Mouse (Mus musculus) CD4-positive, CD25-positive, alpha-beta regulatory T cell, adult 4 months (primary cell): ENCODE data around the gene Il15ra. TPM values are rescaled to one million over a fixed set of nuclear protein-coding genes. Genes with fewer than 3 reads are reported as not detected.

Source experiments
- ATAC-seq: one replicate; pipeline ENCODE4 v1.8.0; 2017
- polyA plus RNA-seq, 2 experiments: library from polyadenylated mRNA; unstranded; fragments of 100-300 nt; shearing (Covaris generic); gene quantifications; one replicate each; pipeline ENCODE4 v1.2.1; 2017

Il15ra gene
- polyA plus RNA-seq, 2 experiments from 2014 or later: 24.0 to 33.6 TPM

GRCm38 (mm10) chr2:11710101-11710500 lies 5.0 kb downstream of the Il15ra start:
- ATAC-seq: peak; percentile 44

- ATAC-seq: no peak
Measured at GRCm38 (mm10) chr2:11712483-11712990, 7.4 kb downstream of the Il15ra start.

- ATAC-seq: no peak
Measured at GRCm38 (mm10) chr2:11713021-11713420, 7.9 kb downstream of the Il15ra start.

GRCm38 (mm10) chr2:11714535-11714934 lies 9.4 kb downstream of the Il15ra start:
- no peak for ATAC-seq

GRCm38 (mm10) chr2:11718573-11718972 lies 13.5 kb downstream of the Il15ra start:
- no peak for ATAC-seq

GRCm38 (mm10) chr2:11722564-11722963 lies 17.5 kb downstream of the Il15ra start:
- no peak for ATAC-seq

- no peak for ATAC-seq
Measured at GRCm38 (mm10) chr2:11727574-11727973, 22.5 kb downstream of the Il15ra start.

- no peak for ATAC-seq
Measured at GRCm38 (mm10) chr2:11729091-11729490, 24.0 kb downstream of the Il15ra start.

GRCm38 (mm10) chr2:11732978-11733377 lies 27.9 kb downstream of the Il15ra start:
- ATAC-seq: no peak

GRCm38 (mm10) chr2:11735853-11736252 lies 30.8 kb downstream of the Il15ra start:
- no peak for ATAC-seq

- ATAC-seq: no peak
Measured at GRCm38 (mm10) chr2:11738794-11739193, 33.7 kb downstream of the Il15ra start.

- ATAC-seq: no peak
Measured at GRCm38 (mm10) chr2:11739516-11740051, 34.5 kb downstream of the Il15ra start.

- no peak for ATAC-seq
Measured at GRCm38 (mm10) chr2:11762541-11762940, 57.5 kb downstream of the Il15ra start.

- no peak for ATAC-seq
Measured at GRCm38 (mm10) chr2:11765694-11766093, 60.6 kb downstream of the Il15ra start.

GRCm38 (mm10) chr2:11766485-11767160 lies 61.5 kb downstream of the Il15ra start:
- no peak for ATAC-seq

GRCm38 (mm10) chr2:11767161-11767545 lies 62.1 kb downstream of the Il15ra start:
- no peak for ATAC-seq

GRCm38 (mm10) chr2:11771701-11772100 lies 66.6 kb downstream of the Il15ra start:
- ATAC-seq: no peak

GRCm38 (mm10) chr2:11772401-11772800 lies 67.3 kb downstream of the Il15ra start:
- ATAC-seq: no peak

- no peak for ATAC-seq
Measured at GRCm38 (mm10) chr2:11774426-11774825, 69.3 kb downstream of the Il15ra start.

GRCm38 (mm10) chr2:11775121-11775520 lies 70.0 kb downstream of the Il15ra start:
- no peak for ATAC-seq

- ATAC-seq: no peak
Measured at GRCm38 (mm10) chr2:11776415-11776814, 71.3 kb downstream of the Il15ra start.

- peak; percentile 86 for ATAC-seq
Measured at GRCm38 (mm10) chr2:11777091-11778068, 72.3 kb downstream of the Il15ra start, which contains the start of the genes Fbh1 and Ankrd16. Fbh1 (minus strand) TSS chr2:11777582. Ankrd16 (plus strand) TSS chr2:11777876.
